Mouse (Mus musculus): ENCODE measurements around the gene Ilk. TPM values are rescaled to one million over a fixed set of nuclear protein-coding genes. Genes with fewer than 3 reads are reported as not detected.

The Ilk gene
- polyA plus RNA-seq (2015; fragmentation: Nextera tagmentation; extraction: Ambion mirVana): 181 and 191 TPM in 2 replicates

DNA sequence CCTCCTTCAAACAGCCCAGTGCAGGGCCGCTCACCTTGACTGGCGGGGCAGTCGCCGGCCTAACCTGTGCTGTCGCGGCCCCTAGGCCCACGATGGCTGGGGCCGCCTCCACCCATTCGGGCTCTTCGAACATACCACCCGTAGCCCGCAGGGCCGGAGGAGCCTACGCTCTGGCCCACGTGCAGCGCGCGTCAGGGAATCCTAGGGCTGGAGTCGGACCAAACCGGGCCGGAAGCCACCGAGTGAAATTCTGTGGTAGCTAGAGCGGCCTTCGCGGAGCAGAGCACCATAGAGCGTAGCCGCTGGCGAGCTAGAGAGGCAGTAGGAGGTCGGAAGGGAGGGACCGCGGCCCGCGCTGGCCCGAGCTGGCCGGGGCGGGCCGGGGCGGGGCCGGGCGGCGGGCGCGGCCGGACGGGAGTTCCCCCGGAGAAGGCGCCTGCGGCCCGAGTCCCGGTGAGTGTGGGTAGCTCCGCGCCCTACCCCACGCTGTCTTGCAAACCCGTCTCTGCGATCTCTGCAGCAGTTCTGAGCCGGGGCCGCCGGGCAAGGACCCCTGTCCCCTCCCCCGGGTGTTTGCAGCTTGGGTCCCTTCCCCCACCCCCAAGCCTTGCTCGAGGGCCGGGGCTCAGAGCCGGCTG, at the start of gene Ilk:
Gene Ilk, plus strand, starts transcription at position 329 of the 638 bp plus-strand sequence.

DNA sequence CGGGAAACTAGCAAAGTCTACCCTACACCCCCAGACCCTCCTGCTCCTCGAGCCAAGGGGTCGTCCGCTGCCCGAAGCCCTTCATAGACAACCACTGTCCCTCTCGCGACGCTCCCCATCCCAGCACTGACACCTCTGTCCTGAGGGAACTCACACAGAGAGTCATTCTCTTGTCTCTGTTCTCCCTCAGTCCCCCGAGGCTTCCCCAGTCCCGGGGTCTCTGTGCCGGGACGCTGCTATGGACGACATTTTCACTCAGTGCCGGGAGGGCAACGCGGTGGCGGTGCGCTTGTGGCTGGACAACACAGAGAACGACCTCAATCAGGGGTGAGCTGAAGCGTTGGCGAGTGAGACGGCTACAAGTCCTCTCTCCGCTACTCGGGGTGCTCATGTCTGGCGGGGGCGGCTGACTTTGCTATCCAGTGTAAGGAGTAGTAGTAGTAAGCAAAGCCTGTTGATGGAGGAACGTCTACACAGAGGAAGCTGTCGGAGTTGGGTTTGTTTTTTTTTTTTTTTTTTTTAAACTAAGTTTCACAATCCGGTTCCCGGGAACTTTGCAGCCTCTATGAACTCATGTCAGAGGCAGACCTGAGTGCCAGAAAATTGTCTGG, 624 bp downstream of the Ilk start, which contains the start of gene Rrp8:
Gene Rrp8, minus strand, starts transcription at position 475 of the 611 bp plus-strand sequence.

DNA sequence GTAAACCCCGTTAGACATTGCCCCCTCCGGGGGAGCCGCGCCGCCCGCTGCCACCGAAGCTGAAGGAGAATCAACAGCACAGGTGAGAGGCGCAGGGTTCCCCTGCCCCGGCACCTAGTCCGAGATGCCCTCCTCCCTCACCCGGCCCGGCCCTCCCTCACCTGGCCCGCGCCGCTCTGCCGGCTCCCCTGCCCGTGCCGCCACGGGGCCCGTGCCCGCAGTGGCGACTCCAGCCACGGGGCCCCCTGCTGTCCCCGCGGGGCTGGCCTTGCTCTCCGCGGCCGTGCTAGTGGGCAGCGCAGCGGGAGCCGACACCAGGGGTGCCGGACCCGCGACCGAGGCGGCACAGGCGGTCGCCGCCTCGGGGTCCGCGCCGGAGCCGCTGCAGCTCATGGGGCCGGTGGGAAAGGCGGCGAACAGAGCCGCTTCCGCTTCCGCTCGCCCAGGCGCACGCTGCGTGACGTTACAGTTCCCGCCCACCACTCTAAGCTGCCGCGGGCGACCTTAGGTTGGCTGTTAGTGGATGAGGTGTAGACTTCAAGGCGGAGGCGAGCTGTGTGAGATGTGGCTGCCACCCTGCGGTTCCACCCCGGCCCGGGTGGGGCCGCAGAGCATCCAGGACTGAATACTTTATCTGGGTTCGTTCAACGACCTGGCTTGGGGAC, 7.7 kb downstream of the Ilk start, which contains the start of gene Taf10:
Gene Taf10, minus strand, starts transcription at position 436 of the 665 bp plus-strand sequence.

DNA sequence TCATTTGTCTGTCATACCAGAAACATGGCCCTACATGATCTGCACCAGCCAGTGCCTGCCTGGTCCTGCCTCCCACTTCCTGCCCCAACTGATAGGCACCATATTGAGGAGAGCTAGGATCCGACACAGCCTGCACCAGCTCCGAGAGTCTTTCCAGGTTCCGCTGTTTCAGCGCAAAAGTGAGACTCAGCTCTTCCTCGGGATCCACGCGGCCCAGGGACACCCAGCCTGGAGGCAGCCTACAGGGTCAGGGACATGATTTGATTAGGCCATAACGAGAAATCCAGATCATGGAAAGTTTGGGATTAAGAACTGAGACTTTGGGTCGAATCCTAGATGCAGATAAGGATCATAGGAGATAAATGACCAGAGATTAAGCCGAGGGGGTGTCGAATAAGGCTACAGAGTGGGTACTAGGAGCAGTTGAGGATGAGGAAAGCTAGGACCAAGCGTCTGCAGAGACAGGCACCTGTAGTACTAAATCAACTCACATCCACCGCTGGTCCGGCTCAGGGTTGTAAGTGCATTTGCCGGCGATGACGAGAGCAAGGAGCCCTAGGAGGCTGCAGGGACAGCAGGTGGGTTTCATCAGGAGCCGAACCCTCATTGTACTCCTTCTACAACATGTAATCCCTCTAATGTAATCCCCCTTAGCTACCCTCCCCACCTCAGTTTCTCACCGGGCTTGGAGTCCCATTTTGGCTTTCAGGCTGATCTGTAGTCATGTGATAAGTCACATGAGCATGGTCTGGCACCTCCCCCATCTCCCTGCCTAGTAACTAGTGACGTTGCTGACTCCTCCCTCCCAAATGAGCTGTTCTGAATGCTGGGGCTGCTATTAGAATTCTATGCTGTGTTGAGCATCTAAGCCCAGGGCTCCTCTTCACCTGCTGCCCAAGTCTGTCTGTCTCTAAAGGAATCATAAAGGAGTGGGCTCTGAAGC, 15.4 kb downstream of the Ilk start, which contains the start of gene Tpp1:
Gene Tpp1, minus strand, starts transcription at position 745 of the 943 bp plus-strand sequence.

DNA sequence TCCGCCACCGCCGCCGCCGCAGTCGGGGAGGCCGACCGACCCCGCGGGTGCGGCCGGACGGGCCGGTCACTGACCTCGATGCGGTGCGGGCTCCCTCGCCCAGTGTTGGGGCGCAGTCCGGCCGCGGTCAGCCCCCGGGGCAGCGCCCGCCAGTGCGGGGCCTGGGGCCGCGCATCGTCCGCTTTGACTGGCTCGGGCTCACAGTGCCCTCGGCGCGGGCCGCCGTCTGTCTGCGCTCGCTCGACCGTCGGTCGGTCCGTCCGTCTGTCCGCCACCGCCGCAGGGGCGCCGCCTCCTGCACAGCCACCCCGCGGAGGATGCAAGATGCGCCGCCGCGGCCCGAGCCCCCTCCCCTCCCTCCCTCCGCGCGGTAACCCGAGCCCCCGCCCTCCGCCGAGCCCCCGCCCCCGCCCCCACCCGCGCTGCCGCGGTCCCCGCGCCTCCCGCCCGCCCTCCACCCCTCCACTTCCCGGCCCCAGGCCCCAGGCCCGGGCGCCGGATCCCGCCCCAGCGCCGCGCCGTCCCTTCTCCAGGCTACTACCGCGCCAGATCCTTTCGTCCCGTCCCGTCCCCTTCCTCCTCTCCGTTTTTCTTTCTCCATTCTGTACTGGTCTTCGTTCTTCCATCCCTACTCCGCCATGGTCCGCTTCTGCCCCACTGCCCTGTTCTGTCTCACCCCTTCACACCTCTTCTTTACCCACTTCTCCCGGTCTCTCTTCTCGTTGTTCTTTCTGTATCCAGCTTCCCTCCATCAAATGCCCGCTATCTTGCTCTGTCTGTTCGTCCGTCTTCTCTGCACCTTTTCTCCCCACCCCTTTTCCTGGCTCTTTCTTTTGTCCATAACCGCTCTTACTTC, 51.1 kb downstream of the Ilk start, which contains the start of gene Dchs1:
Gene Dchs1, minus strand, starts transcription at position 370 of the 856 bp plus-strand sequence.

Other genes starting within 250 kb of the Ilk start
- 97.1 and 101 TPM in 2 replicates for gene Smpd1, start 182.2 kb upstream of the Ilk start, polyA plus RNA-seq (2015; fragmentation: Nextera tagmentation; extraction: Ambion mirVana)
- 260 and 295 TPM in 2 replicates for gene Apbb1, start 154.9 kb upstream of the Ilk start, polyA plus RNA-seq (2015; fragmentation: Nextera tagmentation; extraction: Ambion mirVana)
- gene Hpx, start 136.5 kb upstream of the Ilk start, polyA plus RNA-seq (2015; fragmentation: Nextera tagmentation; extraction: Ambion mirVana): 0.19 TPM in 1 of 2 replicates, not detected in the other
- gene Trim3, start 103.0 kb upstream of the Ilk start, polyA plus RNA-seq (2015; fragmentation: Nextera tagmentation; extraction: Ambion mirVana): 95.8 and 110 TPM in 2 replicates
- 229 and 231 TPM in 2 replicates for gene Timm10b, start 96.5 kb upstream of the Ilk start, polyA plus RNA-seq (2015; fragmentation: Nextera tagmentation; extraction: Ambion mirVana)
- gene Arfip2, start 96.2 kb upstream of the Ilk start, polyA plus RNA-seq (2015; fragmentation: Nextera tagmentation; extraction: Ambion mirVana): 75.6 and 81.8 TPM in 2 replicates
- 18.2 and 25.6 TPM in 2 replicates for gene Gm45799, start 96.0 kb upstream of the Ilk start, polyA plus RNA-seq (2015; fragmentation: Nextera tagmentation; extraction: Ambion mirVana)
- 1.5 and 1.7 TPM in 2 replicates for gene Dnhd1, start 85.8 kb upstream of the Ilk start, polyA plus RNA-seq (2015; fragmentation: Nextera tagmentation; extraction: Ambion mirVana)
- gene Rrp8, start 793 bp downstream of the Ilk start, polyA plus RNA-seq (2015; fragmentation: Nextera tagmentation; extraction: Ambion mirVana): 19.3 and 20.0 TPM in 2 replicates
- gene Taf10, start 7.8 kb downstream of the Ilk start, polyA plus RNA-seq (2015; fragmentation: Nextera tagmentation; extraction: Ambion mirVana): 129 and 156 TPM in 2 replicates
- 54.2 and 63.4 TPM in 2 replicates for gene Tpp1, start 15.6 kb downstream of the Ilk start, polyA plus RNA-seq (2015; fragmentation: Nextera tagmentation; extraction: Ambion mirVana)
- 5.9 and 7.6 TPM in 2 replicates for gene Dchs1, start 51.1 kb downstream of the Ilk start, polyA plus RNA-seq (2015; fragmentation: Nextera tagmentation; extraction: Ambion mirVana)
- 234 and 242 TPM in 2 replicates for gene Mrpl17, start 74.5 kb downstream of the Ilk start, polyA plus RNA-seq (2015; fragmentation: Nextera tagmentation; extraction: Ambion mirVana)
- 0.47 TPM in 1 of 2 replicates, not detected in the other for gene Gm4070, start 217.4 kb downstream of the Ilk start, polyA plus RNA-seq (2015; fragmentation: Nextera tagmentation; extraction: Ambion mirVana)

Data from neural tube, postnatal 0 days (tissue).